Mouse (Mus musculus) CD4-positive helper T cell, adult 2 months (primary cell): ENCODE data around the gene Dedd2.

Experiments
- DNase-seq: peaks from one replicate; pipeline ENCODE4 v3.0.0-alpha.2; 2012; ENCODE audit warnings: low read depth, missing footprints, low spot score

The Dedd2 gene

DNA sequence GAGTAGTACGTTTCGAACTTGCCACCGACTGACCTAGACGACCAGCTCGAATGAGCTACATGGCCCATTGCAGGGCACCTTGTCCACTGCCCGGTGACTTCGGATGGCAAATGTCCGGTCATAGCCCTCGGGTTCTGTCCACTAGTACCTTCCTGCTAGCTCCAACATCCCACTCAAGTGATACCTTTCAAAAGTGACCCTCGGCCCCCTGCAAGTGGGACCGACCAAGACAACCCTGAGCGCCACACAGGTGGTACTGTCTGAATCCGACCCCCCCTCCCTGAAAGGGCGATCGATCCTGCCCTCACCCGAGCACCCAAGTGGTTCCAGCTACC, 1.0 kb downstream of the Dedd2 start:
- DNase-seq = no peak

- peak; percentile 69 for DNase-seq
Measured at GRCm38 (mm10) chr7:25218705-25219415, 1.6 kb downstream of the Dedd2 start.

DNA sequence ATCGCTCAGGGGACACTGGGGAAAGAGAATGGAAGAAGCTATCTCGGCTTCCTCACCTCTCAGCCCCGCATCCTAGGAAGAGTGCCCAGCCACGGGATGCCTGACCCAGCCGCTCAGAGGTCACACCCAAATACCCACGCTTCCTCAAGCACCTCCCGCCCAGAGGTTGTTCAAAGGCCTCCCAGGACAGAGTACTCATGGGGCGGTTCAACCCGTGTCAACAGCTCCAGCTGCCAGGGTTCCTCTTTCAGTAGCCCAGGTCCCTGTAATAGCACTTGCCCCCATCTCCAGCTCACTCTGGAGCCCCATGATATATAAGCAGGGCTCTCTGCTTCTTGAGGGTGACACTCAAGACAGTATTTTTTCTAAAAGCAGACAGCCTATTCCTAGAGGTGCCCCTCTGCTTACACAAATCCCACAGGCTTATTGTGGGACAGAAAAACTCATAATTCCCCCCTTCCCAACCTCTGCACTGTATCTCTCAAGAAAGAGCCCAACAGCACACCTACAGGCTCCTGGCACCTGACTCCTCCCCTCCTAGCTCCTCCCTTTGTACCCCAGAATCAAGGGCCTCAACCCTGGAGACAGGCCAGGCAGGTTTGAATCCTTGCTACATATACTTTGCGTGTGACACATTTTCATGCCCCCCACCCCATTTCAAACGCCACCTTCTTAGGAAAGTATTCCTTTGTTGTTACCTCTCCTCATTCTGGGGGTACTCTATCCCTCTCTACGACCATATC, 2.6 kb downstream of the Dedd2 start:
- no peak for DNase-seq

GRCm38 (mm10) chr7:25214172-25214571, 6.2 kb downstream of the Dedd2 start:
- no peak for DNase-seq

DNA sequence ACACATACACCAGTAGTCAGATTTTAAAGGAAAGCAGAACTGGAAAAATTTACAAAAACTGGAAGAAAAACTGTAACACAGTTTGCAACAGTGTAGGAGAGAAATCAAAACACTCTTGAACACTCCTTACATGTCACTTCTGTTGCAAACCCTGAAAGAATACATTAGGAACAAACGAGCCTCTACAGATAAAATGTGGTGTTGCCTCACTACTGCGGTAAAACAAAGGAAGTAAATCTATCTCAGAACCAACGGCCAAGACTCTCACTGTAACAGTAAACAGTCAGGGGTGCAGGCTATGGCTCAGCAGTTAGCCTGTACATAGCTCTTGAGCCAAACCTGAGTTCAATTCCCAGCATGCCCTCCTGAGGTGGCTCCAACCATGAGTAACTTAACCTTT, 7.3 kb downstream of the Dedd2 start:
- peak; percentile 45 for DNase-seq

GRCm38 (mm10) chr7:25210482-25210881, 9.9 kb downstream of the Dedd2 start:
- DNase-seq = no peak

GRCm38 (mm10) chr7:25209161-25209622, 11.2 kb downstream of the Dedd2 start:
- DNase-seq = peak; percentile 79

DNA sequence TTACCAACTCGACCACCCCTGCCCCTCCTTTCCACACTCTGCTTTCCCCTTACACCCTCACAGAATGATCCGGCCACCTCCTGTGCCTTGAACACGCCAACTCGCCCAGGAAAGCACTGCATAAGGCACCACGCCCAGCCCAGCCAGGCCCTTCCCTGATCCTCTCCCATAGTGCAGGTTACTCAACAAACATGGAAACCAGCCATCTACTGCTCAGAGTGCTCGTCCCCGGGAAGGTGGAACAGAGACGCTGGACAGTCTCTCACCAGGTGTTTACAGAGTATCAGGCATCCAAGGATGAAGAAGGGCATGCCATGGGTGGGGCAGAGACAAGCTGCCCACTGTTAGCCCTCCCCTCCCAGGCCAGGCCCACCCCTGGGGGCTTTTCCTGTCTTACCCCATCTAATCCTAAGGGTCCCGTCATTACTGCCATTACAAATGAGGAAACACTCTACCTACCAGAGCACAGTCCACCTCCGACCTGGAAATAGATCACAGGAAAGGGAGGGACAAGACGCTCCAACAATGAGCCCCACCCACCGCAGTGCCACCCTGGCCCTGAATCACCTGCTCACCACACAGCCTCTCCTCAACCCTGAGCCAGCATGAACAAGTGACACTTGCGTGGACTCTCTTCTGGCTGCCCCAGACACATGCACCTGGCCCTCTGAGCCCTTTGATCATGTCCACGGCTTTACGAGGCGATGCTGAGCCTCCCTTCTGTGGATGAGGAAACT, 14.2 kb downstream of the Dedd2 start:
- peak; percentile 72 for DNase-seq

GRCm38 (mm10) chr7:25205355-25206093, 14.9 kb downstream of the Dedd2 start:
- DNase-seq = peak; percentile 85

DNA sequence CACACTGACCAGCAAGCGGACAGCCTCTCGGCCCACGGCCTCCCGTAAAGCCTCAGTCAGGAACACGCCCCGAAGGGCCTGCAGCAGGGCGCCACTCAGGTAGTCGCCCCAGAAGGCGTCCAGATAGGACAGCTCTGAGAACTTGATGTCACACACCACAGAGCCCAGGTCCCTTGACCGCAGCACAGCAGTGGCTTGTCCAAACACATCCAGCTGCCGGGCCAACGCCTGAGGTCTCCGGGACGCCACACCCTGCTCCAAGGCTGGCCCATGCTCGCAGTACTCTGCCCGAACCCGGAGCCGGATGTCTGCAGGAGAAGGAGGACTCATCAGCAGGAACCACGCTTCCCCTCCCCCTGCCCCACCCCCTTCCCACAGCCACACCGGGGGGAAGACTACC, 16.8 kb downstream of the Dedd2 start:
- no peak for DNase-seq

- no peak for DNase-seq
Measured at GRCm38 (mm10) chr7:25197384-25198018, 22.9 kb downstream of the Dedd2 start.

GRCm38 (mm10) chr7:25196107-25196506, 24.3 kb downstream of the Dedd2 start:
- no peak for DNase-seq

DNA sequence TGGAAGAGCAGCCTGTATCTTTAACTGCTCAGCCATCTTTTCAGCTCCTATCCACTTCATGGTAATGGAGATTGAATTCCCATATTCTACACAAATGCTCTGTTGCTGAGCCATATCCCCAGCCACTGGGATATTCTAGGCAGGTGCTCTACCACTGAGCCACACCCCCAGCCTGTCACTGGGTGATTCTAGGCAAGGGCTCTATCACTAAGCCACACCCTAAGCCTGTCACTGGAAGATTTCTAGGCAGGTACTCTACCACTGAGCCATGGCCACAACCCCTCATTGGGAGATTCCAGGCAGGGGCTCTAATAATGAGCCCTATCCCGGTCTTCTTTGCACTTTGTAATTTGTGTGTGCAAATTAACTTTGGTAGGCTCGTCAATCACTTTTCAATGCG, 25.3 kb downstream of the Dedd2 start:
- no peak for DNase-seq

GRCm38 (mm10) chr7:25192110-25192509, 28.3 kb downstream of the Dedd2 start:
- no peak for DNase-seq

DNA sequence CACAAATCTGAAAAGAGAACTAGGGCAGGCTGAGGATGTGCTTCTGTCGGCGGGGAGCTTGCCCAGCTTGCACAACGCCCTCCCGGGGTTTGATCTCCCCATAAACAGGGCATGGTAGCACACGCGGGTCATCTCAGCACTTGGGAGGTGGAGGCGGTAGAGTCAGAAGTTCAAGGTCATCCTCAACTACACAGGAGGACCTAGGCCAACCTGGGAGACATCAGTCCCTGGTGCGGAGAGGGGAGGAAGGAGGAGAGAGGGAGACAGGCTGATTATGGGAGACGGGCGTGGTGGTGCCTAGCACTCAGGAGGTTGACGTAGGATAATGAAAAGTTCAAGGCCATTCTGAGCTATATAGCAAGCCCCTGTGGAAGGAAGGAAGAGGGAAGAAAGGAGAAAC, 29.6 kb downstream of the Dedd2 start:
- DNase-seq = no peak

- DNase-seq = peak; percentile 74
Measured at GRCm38 (mm10) chr7:25187662-25188650, 32.5 kb downstream of the Dedd2 start.

GRCm38 (mm10) chr7:25184091-25184490, 36.3 kb downstream of the Dedd2 start:
- no peak for DNase-seq

GRCm38 (mm10) chr7:25181814-25182213, 38.6 kb downstream of the Dedd2 start:
- DNase-seq = peak; percentile 26

DNA sequence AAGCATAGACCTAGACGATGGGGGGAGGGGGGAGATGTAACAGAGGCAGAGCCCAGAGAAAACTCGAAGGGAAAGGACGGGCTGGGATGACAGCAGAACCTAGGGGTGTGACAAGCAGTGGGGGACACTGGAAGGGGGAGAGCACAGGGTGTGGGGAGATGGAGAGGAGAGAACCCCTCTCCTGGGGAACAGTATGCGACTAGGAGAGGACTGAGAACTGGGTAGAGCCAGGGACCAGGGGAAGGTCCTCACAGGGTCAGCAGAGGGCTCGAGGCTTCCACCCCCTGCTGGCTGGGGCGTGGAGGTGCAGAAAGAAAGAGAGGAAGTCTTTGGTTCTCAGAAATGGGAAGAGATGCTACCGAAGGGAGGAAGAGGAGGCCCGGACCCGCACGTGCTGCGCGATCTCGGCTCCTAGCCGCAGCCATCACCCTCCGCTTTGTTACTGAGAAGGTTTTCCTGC, 39.1 kb downstream of the Dedd2 start:
- peak; percentile 60 for DNase-seq

DNA sequence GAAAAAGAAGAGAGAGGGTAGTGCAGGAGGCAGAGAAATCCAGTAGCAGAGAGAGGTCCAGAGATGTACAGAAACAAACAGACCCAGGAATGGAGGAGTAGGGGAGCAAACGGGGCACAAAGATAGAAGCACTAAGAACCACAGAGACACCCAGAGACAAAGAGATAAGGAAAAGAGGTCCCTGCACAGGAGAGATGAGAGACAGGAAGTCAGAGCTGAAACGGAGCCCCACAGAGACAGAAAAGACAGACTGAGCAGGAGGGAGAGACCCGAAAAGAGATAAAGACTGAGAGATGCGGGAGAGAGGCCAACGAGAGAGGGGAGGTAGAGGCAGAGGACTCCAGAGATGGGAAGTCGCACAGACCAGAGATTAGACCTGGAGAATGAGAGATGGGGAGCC, 39.9 kb downstream of the Dedd2 start:
- DNase-seq = no peak
